Mouse (Mus musculus): ENCODE data around the gene Flt1. TPM values are rescaled to one million over a fixed set of nuclear protein-coding genes. Genes with fewer than 3 reads are reported as not detected.

Flt1 gene
- polyA plus RNA-seq, 1 experiment from 2014 or later, result 9.6 TPM

DNA sequence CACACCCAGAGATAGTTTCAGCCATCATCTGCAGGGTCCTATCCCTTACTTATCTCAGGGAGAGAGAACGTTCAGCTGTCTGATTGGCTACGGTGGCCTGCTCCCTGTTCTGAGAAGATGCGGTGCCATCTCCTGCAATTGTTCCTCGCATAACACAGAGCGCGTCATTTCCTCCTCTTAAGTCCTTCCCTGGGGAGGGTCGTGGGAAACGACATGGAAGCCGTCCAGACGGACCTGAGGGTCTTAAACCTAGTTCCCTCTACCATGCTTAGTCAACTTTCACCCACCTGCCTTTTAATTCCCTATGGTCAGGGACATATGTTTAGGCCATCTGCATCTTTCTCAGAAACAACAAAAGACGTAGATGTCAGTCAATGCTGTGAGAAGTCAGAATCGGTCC is 46.5 kb downstream of the Flt1 start:
- Histone ChIP-seq H3K4me2 (ENCODE audit: low read depth, low read length) (no peak overlapping the region), H3K27ac (replicated peaks; ENCODE audit: low read depth, low read length) (no peak overlapping the region), H3K9ac (replicated peaks; ENCODE audit: low read length) (no peak overlapping the region), H3K27me3 (ENCODE audit: control insufficient read depth, insufficient read depth, low read length) (no peaks in the 10 kb centered on the region), H3K4me3 (ENCODE audit: low read depth, low read length) (no peak overlapping the region), H3K9me3 (replicated peaks; ENCODE audit: control insufficient read depth, low read length) (no peaks in the 10 kb centered on the region), H3K36me3 (replicated peaks; ENCODE audit: control insufficient read depth, insufficient read depth, low read depth, low read length) (no peaks in the 10 kb centered on the region), H3K4me1 (ENCODE audit: control insufficient read depth, insufficient read depth, low read length) (no peaks in the 10 kb centered on the region)
- WGBS, result 88% methylated on average over 12 of the region's 12 CpGs
- no peak for ATAC-seq (replicated peaks; ENCODE audit: insufficient number of reproducible peaks, low FRiP score, low TSS enrichment, low read depth)
- DNase-seq (ENCODE audit: low spot score), result no peak

DNA sequence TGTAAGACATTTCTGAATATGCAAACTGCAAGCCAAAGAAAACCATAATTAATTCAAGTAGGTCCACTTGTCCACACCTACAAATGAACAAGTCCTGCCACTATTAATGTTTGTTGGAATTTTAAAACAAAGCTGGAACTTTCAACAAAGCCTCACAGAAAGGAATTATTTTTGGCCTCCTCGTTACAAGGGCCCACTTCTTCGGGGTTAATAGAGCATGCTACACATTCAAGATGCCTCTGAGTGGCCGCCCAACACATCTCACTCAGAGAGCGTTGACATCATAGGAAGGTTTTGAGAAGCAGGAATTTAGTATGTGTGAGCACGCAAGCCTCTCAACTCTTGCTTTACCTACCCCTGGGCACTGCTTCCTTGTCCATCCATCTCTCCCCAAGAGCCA is 50.0 kb downstream of the Flt1 start:
- WGBS, result 86% methylated on average over 5 of the region's 5 CpGs
- ATAC-seq (replicated peaks; ENCODE audit: insufficient number of reproducible peaks, low FRiP score, low TSS enrichment, low read depth) (no peak), DNase-seq (ENCODE audit: low spot score) (no peak)
- Histone ChIP-seq H3K36me3 (replicated peaks; ENCODE audit: control insufficient read depth, insufficient read depth, low read depth, low read length) (no peaks in the 10 kb centered on the region), H3K4me3 (ENCODE audit: low read depth, low read length) (no peak overlapping the region), H3K27me3 (ENCODE audit: control insufficient read depth, insufficient read depth, low read length) (no peaks in the 10 kb centered on the region), H3K4me1 (ENCODE audit: control insufficient read depth, insufficient read depth, low read length) (no peaks in the 10 kb centered on the region), H3K9ac (replicated peaks; ENCODE audit: low read length) (no peak overlapping the region), H3K4me2 (ENCODE audit: low read depth, low read length) (no peak overlapping the region), H3K27ac (replicated peaks; ENCODE audit: low read depth, low read length) (no peak overlapping the region), H3K9me3 (replicated peaks; ENCODE audit: control insufficient read depth, low read length) (no peaks in the 10 kb centered on the region)

DNA sequence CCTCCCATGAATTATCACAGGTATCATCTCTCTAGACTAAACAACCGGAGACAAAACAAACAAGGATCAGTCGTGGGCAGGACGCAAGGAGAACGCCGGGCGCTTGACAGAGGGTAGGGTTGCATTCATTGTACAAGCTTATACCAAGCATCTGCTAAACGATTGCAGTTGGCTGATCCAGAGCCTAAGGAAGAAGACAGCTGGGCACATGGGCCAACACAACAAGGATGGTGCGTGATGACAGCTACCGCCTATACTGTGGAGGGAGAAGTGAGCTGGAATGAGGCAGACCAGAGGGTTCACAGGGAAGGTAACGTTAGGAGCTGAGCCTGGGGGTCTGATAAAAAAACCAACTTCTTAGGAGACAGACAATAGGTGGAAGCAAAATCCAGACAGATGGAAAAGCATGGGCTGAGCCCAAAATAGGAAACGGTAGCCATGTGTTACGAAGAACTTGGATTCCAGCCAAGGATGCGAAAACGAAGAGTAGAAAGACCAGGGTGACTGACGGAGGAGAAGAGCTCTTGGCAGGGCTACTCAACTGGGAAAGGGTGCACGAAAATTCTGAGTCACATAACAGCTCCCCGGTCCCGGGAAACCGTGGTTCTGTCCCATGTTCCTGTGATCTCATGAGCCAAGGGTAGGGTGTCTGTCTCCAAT is 53.9 kb downstream of the Flt1 start:
- Histone ChIP-seq H3K27ac (replicated peaks; ENCODE audit: low read depth, low read length) (no peak overlapping the region), H3K9ac (replicated peaks; ENCODE audit: low read length) (no peak overlapping the region), H3K9me3 (replicated peaks; ENCODE audit: control insufficient read depth, low read length) (no peaks in the 10 kb centered on the region), H3K4me2 (ENCODE audit: low read depth, low read length) (no peak overlapping the region), H3K27me3 (ENCODE audit: control insufficient read depth, insufficient read depth, low read length) (no peaks in the 10 kb centered on the region), H3K36me3 (replicated peaks; ENCODE audit: control insufficient read depth, insufficient read depth, low read depth, low read length) (no peaks in the 10 kb centered on the region), H3K4me1 (ENCODE audit: control insufficient read depth, insufficient read depth, low read length) (no peaks in the 10 kb centered on the region), H3K4me3 (ENCODE audit: low read depth, low read length) (no peak overlapping the region)
- ATAC-seq (replicated peaks; ENCODE audit: insufficient number of reproducible peaks, low FRiP score, low TSS enrichment, low read depth) (no peak), DNase-seq (ENCODE audit: low spot score) (no peak)
- 81% methylated on average over 19 of the region's 19 CpGs for WGBS

DNA sequence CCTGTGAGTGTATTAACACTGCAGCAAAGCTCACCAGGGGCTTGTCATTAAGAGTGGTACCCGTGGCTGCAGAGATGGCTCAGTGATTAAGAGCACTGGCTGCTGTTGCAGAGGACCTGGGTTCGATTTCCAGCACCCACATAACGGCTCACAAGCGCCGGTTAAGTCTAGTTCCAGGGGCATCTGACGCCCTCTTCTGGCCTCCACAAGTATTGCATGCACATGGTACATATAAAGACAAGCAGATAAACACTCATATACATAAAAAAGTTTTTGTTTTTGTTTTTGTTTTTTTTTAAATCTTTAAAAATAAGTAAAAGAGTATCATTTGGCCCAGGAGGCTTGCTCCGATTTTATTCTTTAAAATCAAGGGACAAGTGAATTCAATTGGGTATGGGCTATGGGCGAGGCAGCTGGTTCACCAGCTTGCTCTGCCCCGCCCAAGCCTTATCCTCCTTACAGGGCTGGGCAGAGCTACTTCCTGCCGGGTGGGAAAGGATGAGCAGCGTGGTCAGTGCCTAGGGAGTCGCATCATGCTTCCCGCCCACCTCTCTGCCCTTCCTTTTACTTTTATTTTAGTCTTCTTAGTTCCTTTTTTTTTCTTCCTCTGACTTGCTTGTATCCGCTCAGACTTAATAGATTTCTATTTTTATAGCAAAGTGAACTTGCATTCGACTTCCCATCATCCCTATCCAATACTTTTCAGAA is 57.0 kb downstream of the Flt1 start:
- Histone ChIP-seq H3K4me2 (ENCODE audit: low read depth, low read length) (no peak overlapping the region), H3K4me1 (ENCODE audit: control insufficient read depth, insufficient read depth, low read length) (no peaks in the 10 kb centered on the region), H3K9ac (replicated peaks; ENCODE audit: low read length) (no peak overlapping the region), H3K27ac (replicated peaks; ENCODE audit: low read depth, low read length) (no peak overlapping the region), H3K27me3 (ENCODE audit: control insufficient read depth, insufficient read depth, low read length) (no peaks in the 10 kb centered on the region), H3K36me3 (replicated peaks; ENCODE audit: control insufficient read depth, insufficient read depth, low read depth, low read length) (no peaks in the 10 kb centered on the region), H3K9me3 (replicated peaks; ENCODE audit: control insufficient read depth, low read length) (no peaks in the 10 kb centered on the region), H3K4me3 (ENCODE audit: low read depth, low read length) (no peak overlapping the region)
- DNase-seq (ENCODE audit: low spot score) (no peak), ATAC-seq (replicated peaks; ENCODE audit: insufficient number of reproducible peaks, low FRiP score, low TSS enrichment, low read depth) (no peak)
- 86% methylated on average over 15 of the region's 15 CpGs for WGBS

DNA sequence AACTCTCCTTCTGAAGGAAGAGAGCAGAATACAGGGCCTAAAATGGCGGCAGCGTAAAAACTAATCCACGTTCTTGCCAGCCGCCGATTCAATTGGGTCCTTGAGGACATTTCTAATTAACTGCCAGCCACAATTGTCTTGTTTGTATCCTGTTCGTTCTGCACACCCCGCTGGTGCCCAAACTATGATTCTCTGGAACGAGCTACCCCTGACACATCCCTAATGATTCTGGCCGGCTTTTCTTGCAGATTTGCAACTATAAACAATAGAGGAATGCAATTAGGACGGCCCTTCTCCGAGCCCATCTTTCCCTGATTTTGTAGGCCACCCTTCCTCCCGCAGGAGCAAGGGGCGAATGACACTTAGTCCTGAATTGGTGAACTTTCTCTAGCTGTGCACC is 59.9 kb downstream of the Flt1 start:
- H3K4me2 ChIP-seq (ENCODE audit: low read depth, low read length), result no peak overlapping the region
- H3K9ac ChIP-seq (replicated peaks; ENCODE audit: low read length), result no peak overlapping the region
- no peaks in the 10 kb centered on the region for H3K9me3 ChIP-seq (replicated peaks; ENCODE audit: control insufficient read depth, low read length)
- no peaks in the 10 kb centered on the region for H3K36me3 ChIP-seq (replicated peaks; ENCODE audit: control insufficient read depth, insufficient read depth, low read depth, low read length)
- no peak for DNase-seq (ENCODE audit: low spot score)
- no peaks in the 10 kb centered on the region for H3K27me3 ChIP-seq (ENCODE audit: control insufficient read depth, insufficient read depth, low read length)
- H3K4me3 ChIP-seq (ENCODE audit: low read depth, low read length), result no peak overlapping the region
- ATAC-seq (replicated peaks; ENCODE audit: insufficient number of reproducible peaks, low FRiP score, low TSS enrichment, low read depth), result no peak
- no peaks in the 10 kb centered on the region for H3K4me1 ChIP-seq (ENCODE audit: control insufficient read depth, insufficient read depth, low read length)
- H3K27ac ChIP-seq (replicated peaks; ENCODE audit: low read depth, low read length), result no peak overlapping the region
- 88% methylated on average over 13 of the region's 13 CpGs for WGBS

DNA sequence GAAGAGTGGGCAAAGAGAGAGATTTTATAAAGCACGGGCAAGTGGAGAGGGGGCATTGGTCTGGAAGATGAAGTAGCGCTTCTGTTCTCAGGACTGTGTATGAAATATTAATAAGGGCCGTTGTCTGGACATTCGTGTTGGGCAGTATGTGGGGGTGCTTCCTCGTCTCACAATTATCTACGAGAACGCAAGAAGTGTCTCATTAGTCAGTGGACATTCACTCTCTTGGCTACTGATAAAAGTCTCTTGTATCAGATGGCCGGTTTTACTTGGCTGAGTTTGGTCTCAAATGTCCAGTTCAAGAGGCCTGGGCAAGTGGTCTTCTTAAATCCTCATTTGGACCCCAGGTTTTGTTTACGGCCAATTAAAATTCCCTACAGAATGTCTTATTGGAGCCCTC is 60.4 kb downstream of the Flt1 start:
- no peak overlapping the region for H3K9ac ChIP-seq (replicated peaks; ENCODE audit: low read length)
- no peak for ATAC-seq (replicated peaks; ENCODE audit: insufficient number of reproducible peaks, low FRiP score, low TSS enrichment, low read depth)
- no peak overlapping the region for H3K4me3 ChIP-seq (ENCODE audit: low read depth, low read length)
- no peaks in the 10 kb centered on the region for H3K4me1 ChIP-seq (ENCODE audit: control insufficient read depth, insufficient read depth, low read length)
- no peak overlapping the region for H3K4me2 ChIP-seq (ENCODE audit: low read depth, low read length)
- no peak for DNase-seq (ENCODE audit: low spot score)
- H3K27me3 ChIP-seq (ENCODE audit: control insufficient read depth, insufficient read depth, low read length), result no peaks in the 10 kb centered on the region
- no peaks in the 10 kb centered on the region for H3K9me3 ChIP-seq (replicated peaks; ENCODE audit: control insufficient read depth, low read length)
- no peak overlapping the region for H3K27ac ChIP-seq (replicated peaks; ENCODE audit: low read depth, low read length)
- no peaks in the 10 kb centered on the region for H3K36me3 ChIP-seq (replicated peaks; ENCODE audit: control insufficient read depth, insufficient read depth, low read depth, low read length)
- WGBS, result 87% methylated on average over 9 of the region's 9 CpGs

DNA sequence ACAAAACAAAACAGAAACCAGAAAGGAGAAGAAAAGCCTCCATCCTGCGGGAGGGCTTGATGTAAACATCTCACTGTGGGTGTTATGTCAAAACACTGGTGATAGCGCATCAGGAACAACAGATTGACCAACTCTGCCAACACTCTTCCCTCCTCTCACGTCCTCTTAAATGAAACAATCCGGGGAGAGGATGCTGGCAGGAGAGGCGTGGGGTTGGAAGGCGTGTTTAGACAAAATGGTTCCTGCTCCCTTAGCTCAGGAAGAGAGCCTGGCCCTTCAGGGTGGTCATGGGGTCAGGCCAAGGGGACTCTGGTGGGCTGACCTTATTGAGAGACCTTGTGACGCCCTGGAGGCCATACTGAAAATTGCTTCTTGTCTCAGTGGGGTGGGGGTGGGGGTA is 65.9 kb downstream of the Flt1 start:
- Histone ChIP-seq H3K27me3 (ENCODE audit: control insufficient read depth, insufficient read depth, low read length) (no peaks in the 10 kb centered on the region), H3K4me3 (ENCODE audit: low read depth, low read length) (no peak overlapping the region), H3K4me1 (ENCODE audit: control insufficient read depth, insufficient read depth, low read length) (no peaks in the 10 kb centered on the region), H3K36me3 (replicated peaks; ENCODE audit: control insufficient read depth, insufficient read depth, low read depth, low read length) (no peaks in the 10 kb centered on the region), H3K27ac (replicated peaks; ENCODE audit: low read depth, low read length) (no peak overlapping the region), H3K4me2 (ENCODE audit: low read depth, low read length) (no peak overlapping the region), H3K9ac (replicated peaks; ENCODE audit: low read length) (no peak overlapping the region), H3K9me3 (replicated peaks; ENCODE audit: control insufficient read depth, low read length) (no peaks in the 10 kb centered on the region)
- ATAC-seq (replicated peaks; ENCODE audit: insufficient number of reproducible peaks, low FRiP score, low TSS enrichment, low read depth) (no peak), DNase-seq (ENCODE audit: low spot score) (no peak)
- WGBS, result 74% methylated on average over 7 of the region's 7 CpGs
